Mouse (Mus musculus): Measurements from ENCODE around the gene Klrc2.
"Not testable (repeated sequence)": the region's sequence is repeated elsewhere in the genome, so short reads cannot be mapped to it uniquely, and the experiment has no call there.

The Klrc2 gene

DNA sequence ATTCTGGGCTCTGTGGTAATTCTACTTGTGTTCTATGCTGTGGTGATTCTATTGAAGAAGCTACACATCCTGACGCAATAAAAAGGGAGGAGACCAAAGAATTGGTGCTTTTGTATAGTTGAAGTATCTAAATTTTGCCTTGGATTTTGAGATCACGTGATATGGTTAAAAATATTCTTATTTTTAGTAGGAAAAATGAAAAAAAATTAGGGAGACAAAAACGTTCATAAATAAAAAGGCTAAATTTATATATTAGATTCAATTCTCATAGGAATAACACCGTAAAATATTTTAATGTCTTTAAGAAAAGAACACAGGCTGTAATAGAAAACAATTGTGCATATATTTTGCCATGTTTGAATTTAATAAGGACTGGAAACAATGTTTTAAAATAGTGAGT, at the start of gene Klrc2:
Klrc2 (minus strand) TSS at position 101 of the 400 bp plus-strand sequence.
- not testable (repeated sequence) for DNase-seq (ENCODE audit: low spot score in 2 of 2)

DNA sequence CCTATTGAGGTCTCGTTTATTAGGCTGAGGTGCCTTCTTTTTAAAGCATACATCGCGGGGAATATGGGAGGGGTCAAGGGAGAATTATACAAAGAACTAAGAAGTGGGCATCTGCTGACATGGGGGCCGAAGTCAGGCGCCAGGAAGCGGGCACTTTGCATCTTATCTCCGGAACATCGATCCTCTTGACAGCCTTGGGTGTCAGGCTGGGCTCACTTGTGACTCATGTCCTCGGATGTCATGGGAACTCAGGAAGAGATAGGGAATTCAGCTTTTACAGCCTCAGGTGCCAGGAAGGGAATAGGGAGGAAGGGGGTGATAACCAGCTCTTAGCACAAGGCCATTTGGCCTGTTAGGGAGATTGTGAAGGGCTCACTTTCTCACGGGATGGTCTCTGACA, 30.9 kb upstream of the Klrc2 start:
- not testable (repeated sequence) for DNase-seq (ENCODE audit: low spot score in 2 of 2)

DNA sequence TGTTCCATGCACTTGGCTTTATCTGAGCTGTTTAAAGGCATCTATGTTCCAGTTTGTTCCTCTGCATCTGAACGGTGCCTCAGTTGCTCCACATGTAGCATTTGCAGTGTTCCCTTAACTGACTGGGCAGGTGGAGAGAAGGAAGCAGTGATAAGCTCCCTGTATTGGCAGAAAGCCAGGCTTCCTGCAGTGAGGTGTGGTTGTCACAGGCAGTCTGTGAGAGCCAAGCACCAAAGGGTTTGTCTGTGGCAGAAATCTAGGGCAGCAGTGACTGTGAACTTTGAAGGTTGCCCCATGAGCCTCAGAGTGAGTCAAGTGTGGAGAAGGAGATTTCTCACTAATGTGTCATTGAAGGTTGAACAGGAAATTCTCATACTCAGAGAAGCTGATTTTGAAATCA, 19.9 kb upstream of the Klrc2 start:
- peak; percentile 1 for DNase-seq (ENCODE audit: low spot score in 2 of 2)

DNA sequence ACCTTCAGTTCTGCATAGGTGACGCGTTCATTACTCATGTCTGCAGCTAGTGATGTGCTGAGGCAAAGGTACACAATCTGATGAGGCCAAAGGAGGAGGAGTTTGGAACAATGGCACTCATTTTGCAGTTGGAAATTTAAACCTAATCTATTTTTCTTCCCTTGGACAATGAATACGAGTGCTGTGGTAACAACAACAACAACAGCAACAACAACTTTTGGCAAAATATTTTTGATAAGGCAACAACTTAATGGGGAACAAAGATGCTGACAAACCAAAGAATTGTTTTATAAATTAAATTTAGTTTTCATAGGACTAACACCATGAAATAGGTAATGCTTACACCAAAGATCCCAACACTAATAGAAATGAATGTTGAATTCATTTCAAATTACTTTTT, 18.4 kb upstream of the Klrc2 start, which contains the start of gene Klrc1:
Klrc1 (minus strand) TSS at position 101 of the 400 bp plus-strand sequence.
- DNase-seq (ENCODE audit: low spot score in 2 of 2), result no peak

DNA sequence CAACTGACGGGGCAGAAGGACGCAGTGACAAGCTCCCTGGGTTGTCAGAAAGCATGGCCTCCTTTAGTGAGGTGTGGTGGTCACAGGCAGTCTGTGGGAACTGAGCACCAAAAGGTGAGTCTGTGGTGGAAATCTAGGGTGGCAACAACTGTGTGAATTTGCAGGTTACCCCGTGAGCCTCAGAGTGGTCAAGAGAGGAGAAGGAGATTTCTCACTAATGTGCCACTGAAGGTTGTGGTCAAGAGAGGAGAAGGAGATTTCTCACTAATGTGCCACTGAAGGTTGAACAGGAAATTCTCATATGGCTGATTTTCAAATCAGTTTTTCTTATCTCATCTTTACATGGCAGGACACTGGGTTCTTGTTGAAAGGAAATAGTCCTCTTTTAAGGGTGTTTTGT, 812 bp upstream of the Klrc2 start:
- not testable (repeated sequence) for DNase-seq (ENCODE audit: low spot score in 2 of 2)

DNA sequence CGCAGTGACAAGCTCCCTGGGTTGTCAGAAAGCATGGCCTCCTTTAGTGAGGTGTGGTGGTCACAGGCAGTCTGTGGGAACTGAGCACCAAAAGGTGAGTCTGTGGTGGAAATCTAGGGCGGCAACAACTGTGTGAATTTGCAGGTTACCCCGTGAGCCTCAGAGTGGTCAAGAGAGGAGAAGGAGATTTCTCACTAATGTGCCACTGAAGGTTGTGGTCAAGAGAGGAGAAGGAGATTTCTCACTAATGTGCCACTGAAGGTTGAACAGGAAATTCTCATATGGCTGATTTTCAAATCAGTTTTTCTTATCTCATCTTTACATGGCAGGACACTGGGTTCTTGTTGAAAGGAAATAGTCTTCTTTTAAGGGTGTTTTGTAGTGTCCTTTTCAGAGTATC, 16.4 kb downstream of the Klrc2 start:
- DNase-seq (ENCODE audit: low spot score in 2 of 2), result not testable (repeated sequence)

DNA sequence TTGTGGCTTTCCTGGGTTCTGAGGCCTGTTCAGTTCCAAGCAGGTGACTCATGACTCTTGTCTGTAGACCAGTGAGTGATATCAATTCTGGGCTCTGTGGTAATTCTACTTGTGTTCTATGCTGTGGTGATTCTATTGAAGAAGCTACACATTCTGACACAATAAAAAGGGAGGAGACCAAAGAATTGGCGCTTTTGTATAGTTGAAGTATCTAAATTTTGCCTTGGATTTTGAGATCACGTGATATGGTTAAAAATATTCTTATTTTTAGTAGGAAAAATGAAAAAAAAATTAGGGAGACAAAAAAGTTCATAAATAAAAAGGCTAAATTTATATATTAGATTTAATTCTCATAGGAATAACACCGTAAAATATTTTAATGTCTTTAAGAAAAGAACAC, 17.3 kb downstream of the Klrc2 start, which contains the start of gene Klrc3:
Klrc3 (minus strand) TSS at position 101 of the 400 bp plus-strand sequence.
- DNase-seq (ENCODE audit: low spot score in 2 of 2), result not testable (repeated sequence)

DNA sequence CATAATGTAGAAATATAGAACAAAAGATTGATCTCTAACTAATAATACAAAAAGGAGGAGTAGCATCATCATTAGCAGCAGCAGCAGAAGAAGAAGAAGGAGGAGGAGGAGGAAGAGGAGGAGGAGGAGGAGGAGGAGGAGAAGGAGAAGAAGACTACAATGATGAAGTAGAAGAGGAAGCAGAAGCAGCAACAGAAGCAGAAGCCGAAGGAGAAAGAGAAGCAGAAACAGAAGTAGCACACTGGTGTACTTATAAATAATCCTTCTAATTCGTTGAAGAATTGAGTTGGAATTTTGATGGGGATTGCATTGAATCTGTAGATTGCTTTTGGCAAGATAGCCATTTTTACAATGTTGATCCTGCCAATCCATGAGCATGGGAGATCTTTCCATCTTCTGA, 29.4 kb downstream of the Klrc2 start:
- not testable (repeated sequence) for DNase-seq (ENCODE audit: low spot score in 2 of 2)

DNA sequence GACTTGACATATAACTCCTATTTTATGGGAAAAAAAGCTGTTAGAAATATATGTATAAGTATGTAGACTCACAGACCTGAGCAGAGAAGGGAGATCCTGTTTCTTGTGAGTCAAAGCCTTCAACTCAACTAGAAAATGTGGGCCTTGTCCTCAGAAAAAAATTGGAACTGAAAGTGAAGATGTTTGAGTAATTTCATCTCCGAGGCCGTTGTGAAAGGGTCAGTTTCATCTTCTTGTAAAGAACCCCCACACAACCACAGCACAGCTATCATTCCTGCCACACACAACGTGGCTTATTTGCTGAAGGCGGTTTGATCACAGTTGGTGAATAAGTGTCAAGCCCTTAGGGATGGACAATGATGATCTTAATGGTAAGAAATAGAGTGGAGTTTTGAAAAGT, 36.8 kb downstream of the Klrc2 start, which contains the start of gene Klrk1:
Klrk1 (minus strand) TSS at position 130 of the 400 bp plus-strand sequence.
- DNase-seq (ENCODE audit: low spot score in 2 of 2), result no peak

DNA sequence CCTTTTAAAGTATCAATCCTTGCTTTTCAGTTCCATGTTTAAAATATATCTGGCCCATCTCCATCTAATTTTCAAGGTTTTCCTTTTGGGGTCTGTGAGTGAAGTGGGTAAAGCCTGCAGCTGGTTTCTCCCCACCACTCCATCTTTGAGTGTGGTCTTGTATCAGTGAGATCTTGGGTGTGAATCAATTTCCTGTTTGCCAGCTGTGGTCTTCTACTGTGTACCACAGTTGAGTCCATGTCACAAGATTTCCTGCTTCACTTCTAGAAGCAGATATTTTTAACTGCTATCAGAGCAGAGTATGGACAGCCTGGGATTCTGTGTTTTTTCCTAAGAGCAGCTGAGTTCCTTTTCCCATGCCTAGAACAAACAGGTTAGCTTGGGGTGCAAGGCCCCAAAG, 52.1 kb downstream of the Klrc2 start:
- no peak for DNase-seq (ENCODE audit: low spot score in 2 of 2)

Data from urinary bladder, postnatal 36 days (tissue).